Mouse (Mus musculus): Measurements from ENCODE around the gene Aldh9a1. TPM values are rescaled to one million over a fixed set of nuclear protein-coding genes. Genes with fewer than 3 reads are reported as not detected.

The Aldh9a1 gene
- total RNA-seq, 2 experiments from 2014 or later: 70.5 to 94.4 TPM

DNA sequence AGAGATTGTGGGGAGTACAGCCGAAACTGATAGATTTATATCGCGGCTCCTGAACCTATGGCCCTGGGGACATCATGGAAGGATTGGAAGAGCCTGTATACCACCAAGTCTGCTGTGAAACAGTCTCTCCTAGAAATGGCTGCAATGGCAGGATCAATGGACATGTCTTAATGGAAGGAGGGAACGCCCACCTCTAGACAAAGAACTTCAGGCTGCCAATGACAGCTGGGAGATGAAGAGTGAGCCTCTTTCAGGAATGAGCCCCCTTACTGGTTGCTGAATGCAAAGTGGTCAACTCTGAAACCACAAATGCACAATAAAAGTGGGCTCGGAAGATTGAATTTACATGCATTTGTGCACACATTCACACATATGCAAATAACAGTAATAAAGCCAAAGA lies 33.0 kb downstream of the Aldh9a1 start:
- no peak for DNase-seq (ENCODE audit: low spot score in 2 of 2)

DNA sequence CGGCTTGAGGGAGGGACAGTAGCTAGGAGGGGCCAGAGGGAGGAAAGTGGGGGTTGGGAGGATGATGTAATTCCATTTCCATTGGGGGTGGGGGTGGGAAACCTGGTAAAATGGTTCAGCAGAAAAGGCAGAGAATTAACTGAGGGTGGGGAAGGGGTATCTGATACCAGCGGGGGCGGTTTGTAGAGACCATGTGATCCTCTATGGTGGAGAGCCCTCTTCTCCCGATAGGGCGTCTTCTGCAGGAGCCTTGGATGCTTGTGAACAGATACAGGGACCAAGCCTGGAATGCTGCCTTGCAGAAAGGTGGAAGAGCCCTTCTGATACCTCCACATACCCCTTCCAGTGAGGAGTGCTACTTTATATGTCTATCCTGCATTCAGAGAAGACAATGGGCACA lies 33.4 kb downstream of the Aldh9a1 start:
- DNase-seq (ENCODE audit: low spot score in 2 of 2): no peak

DNA sequence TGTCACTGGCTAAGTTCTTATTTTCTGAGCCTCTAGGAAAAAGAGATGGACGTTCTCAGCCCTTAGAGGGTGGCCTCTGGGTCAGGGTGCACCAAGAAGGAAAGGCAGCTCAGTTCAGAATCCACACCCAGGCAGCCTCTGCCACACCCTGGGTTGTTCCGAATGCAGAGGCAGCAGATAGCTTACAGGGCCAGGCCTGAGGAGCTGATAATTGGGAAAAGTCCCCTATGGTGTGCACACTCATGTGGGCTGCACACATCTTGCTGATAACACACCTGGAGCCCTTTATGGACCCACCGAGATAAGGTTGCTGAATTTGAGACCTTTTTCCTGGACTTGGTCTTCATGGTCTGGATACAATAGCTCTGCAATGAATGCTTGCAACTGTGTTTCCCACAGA lies 34.4 kb downstream of the Aldh9a1 start:
- DNase-seq (ENCODE audit: low spot score in 2 of 2): no peak

DNA sequence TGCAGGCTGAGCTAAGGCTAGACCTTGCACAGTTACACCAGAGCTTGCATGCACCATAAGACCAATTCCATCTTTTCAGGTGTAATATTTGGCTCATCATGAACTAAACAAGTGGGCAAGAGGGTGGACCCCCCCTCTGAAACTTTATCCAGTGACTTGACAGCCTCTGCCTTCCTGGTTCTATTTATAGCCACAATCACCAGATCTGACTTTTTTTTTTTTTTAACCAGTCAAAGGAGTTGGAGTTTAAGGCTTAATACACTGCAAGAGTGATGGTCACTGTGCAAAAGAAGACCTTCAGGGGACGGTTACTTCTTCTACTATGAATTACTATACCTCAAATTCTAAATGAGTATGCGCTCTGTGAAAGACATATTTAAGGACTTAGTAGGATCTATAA lies 35.4 kb downstream of the Aldh9a1 start:
- DNase-seq (ENCODE audit: low spot score in 2 of 2): no peak

DNA sequence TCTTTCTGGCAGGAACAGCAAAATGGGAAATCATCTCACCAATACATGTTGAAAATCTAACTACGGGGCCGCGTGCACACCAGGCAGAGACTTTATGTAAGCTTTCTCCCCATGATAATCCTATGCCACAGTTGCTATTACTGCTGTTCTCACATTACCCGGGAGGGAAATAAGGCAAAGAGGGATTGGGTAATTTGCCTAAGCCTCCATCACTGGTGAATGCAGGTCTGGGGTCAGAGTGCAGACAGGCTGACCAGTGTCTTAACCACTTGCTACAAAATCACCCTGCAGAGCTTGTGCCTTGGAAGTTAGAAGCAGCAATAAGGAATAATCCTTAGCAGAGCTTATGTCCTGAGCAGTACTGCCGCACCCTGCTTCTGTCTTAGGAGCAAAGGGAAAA lies 35.8 kb downstream of the Aldh9a1 start:
- DNase-seq (ENCODE audit: low spot score in 2 of 2): no peak

DNA sequence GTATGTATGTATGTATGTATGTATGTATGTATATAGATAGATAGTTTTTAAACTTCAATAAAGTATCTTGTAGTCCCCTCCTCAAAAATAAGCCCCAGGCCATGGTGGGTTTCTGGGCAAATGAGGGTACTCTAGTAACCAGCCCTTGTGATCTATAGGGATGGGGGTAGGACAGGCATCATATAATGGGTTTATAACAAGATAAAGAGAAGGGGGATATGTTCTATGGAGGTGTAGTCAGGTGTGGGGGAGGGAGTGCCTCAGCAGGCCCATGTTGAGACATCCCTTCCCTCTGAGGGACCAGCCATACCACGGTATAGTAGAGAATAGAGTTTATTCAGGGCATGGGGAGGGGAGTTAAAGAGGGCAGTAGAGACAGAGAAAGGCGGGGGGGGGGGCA lies 36.7 kb downstream of the Aldh9a1 start:
- DNase-seq (ENCODE audit: low spot score in 2 of 2): no peak

DNA sequence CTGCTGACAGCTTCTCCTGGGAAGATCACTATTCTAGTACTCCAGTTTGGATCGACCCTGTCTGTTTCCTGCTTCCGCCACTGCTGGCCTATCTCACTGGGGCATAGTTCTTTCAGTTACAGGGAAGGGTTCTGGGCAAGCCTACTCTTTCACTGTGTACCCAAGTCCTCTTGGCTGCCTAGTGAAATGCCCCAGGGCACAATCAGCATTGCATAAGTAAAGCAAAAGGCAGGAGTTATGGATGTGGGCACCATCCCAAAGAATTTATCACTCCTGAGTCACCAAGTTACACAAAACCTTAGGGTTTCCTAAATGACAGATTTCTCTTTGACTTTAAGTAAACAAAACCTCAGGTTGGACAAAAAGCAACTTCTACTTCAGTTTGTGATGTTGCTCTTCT lies 37.5 kb downstream of the Aldh9a1 start:
- peak in 1 of 2 experiments; percentile 43 for DNase-seq (ENCODE audit: low spot score in 2 of 2)

DNA sequence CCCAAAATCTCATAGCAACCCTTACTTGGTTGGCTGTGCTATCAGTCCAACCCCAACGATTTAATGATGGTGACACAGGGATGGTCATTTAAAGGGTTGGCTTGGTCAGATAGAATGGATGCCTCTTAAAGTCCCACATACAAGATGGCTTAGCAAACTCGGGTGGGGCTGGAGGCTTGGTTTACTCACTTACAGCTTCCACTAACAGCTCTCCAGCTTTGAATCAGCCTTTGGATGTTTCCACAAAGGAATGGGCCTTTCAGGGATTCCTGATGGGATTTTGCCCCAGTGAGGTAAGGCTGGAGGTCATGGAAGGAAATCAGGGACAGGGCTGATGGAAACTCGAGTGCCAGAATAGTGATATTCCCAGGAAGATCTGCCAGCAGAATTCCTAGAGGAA lies 38.0 kb downstream of the Aldh9a1 start:
- no peak for DNase-seq (ENCODE audit: low spot score in 2 of 2)

DNA sequence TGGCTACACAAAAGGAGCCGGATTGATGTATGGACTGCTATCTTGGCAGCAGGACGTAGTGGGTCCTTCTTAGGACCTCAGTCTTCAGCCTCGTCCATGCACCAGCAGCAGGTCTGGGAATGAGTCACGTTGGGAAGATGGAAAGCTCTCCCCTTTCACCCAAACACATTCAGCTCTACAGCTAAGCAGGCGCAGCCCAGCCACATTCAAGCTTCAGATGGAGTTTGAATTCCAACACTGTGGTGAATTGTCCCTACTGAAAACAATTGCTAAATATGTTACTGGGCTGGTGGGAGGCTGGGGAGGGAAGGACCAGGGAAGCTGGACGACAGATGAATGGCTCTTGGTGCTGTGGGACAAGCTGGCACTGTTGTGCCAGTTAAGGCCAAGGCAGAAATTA lies 38.8 kb downstream of the Aldh9a1 start:
- DNase-seq (ENCODE audit: low spot score in 2 of 2): no peak

DNA sequence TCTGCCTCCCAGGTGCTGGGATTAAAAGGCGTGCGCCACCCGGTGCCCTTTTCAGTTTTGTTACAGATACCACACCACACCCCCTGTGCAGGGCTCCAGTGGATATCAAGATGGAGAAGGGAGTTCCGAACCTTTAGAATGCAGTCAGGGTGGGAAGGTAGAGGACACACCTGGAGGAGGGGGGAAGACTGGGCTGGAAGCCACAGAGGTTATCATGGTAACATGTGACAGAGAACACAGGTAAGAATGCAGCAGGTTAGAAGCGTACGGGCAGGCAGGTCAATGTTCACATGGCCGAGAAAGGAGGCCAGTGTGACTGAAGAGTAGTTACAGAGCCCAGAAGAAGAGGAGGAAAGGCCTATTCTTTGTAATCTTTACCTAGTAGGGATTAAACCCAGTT lies 39.8 kb downstream of the Aldh9a1 start:
- no peak for DNase-seq (ENCODE audit: low spot score in 2 of 2)

DNA sequence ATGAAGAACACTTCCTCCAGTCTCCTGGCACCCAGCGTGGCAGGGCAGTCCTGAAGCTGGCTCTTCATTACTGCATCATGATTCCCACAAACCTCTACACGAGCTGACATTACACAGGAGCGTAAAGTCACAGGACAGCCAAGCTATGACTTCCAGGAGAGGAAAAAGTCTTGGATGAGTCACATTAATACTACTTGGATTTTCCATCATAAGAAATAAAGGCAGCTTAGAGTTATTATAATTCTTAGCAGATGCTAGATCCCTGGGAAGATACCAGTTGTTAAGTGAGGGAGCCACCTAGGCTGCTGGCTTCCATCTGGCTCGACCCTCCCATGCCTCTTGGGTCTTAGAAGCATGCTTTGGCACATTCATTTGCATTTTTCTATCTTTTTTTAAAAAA lies 40.6 kb downstream of the Aldh9a1 start:
- DNase-seq (ENCODE audit: low spot score in 2 of 2): no peak

DNA sequence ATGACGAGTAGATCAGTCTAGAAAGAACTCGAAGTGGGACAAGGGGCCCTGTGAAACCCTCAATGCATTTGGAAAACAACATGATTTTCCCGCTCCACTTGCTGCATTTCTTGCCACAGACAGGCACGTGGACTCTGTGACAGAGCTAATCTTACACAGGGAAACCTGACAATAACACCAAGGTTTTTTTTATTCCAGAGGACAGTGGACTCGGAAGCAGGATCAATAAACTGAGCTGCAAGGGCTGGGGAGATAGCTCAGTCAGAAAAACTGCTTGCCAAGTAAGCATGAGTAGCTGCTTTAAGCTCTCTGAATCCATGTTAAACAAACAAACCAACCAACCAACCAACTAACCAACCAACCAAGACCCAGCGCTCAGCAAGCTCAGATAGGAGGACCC lies 41.5 kb downstream of the Aldh9a1 start:
- DNase-seq (ENCODE audit: low spot score in 2 of 2): no peak

DNA sequence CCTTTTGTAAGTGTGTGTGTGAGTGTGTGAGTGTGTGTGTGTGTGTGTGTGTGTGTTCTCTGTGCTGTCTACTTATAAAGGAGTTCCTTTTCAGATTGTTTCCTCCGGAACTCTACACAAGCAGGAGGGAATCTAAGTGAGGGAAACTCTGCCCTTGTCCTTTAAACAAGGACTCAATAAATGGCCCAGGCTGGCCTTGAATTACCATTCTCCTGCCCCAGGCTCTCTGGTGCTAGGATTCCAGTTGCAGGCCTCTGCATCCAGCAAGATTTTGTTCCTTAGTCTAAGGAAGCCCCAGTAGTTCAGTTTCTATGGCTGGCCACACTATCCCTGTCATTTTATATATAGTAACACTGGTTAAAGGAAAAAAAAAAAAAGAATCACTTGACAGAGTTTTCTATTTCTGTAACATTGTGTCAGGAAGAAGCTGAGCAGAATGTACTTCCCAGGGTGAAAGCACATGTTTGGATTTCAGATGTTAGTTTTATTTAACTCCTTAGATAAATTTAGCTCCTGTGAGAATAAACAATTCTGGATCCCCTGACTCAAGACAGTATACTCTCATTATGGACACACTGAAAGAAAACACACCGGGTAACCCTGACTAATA lies 42.3 kb downstream of the Aldh9a1 start:
- peak in 1 of 2 experiments; percentile 26 for DNase-seq (ENCODE audit: low spot score in 2 of 2)

DNA sequence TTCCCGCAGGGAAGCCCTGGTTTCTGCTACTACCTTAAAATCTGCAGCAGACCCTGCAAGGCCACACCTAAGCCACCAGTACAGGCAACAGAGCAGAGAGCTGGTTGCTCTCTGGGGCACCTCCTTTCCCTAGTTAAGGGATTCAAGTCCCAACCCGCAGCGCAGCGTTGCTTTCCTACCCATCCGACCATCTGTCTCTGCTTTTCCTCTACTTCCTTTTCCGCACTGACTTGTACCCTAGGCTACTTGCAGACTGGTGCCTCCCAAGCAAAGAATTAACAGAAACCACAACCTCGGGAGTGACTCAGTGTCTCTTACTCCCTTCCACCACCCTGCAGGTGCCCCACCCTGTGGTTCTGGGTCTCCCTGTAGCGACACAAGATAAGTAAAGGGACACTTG lies 42.9 kb downstream of the Aldh9a1 start:
- no peak for DNase-seq (ENCODE audit: low spot score in 2 of 2)

DNA sequence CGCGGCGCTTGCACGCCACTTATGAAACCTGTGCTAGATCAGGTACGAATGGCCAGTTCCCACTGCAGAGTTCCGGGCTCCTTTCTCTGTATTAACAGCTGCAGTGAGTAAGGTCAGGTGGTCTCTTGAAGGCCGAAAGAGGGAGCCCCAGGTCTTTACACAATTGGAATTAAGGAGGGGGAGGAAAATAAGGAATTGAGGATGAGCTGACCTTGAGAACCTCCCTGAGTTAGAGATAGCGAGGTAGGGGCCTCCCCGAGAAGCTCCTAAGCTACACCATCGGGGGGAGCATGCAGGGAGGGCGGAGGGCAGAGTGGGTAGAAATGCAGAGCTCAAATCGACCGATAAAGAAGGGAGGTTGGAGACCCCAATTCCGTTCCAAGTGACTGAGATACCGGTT lies 43.5 kb downstream of the Aldh9a1 start:
- DNase-seq (ENCODE audit: low spot score in 2 of 2): no peak

DNA sequence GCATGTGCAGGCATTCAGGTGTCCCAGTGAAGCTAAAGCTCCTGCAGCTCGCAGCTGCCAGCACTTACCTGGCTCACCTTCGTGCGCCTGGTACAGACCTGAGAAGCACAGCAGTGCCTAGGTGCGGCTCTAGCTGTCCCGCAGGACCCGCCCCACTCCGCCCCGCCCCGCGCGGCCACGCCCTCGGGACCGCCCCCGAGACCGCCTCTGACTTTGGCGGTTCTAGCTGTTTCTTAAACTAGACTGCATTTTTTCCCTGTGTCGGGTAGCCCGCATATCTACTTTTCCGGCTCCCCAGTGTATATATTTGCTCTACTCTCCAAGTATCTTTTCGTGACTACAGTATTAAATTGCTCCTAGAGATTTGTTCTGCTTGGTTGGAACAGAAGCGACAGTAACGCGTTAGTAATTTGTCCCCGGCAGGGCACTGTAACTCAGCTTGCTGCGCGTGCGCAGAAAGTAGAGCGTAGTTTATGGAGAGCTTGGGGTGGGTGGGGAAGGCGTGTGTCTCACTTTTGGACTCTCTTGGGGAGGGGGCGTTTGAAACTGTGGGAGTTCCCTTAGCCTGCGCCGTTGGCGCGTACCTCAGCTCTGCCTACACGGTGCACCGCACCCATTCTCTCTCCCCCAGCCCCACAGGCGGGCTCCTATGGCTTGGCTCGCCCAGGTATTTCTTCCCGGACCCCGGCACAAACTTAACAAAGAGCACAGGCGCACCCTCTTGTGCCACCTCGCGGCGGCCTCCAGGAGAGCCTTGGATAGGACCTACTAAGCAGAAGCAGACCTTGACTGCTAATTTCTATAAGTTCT lies 44.1 kb downstream of the Aldh9a1 start, which contains the start of gene Mgst3:
Gene Mgst3 (minus strand): TSS at position 159 of the 810 bp plus-strand sequence.
- DNase-seq (ENCODE audit: low spot score in 2 of 2): peak; percentile 95 to 96

DNA sequence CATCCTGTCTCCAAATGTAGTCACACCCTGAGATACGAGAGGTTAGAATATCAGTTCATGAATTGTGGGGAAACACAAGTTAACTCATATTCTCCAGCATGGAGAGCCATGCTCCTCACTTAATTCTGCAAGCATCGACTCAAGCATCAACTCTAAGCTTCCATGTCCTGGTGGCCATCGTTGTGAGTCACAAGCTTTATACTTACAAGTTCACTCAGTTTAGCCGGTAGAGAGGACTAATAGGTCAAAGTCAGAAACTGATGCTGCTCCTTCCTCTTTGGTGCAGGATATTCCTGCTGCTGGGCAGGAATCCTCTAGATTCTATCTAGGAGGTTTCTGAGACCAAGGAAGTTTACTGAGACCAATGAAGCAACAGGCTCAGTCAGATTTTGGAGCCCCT lies 55.4 kb downstream of the Aldh9a1 start:
- DNase-seq (ENCODE audit: low spot score in 2 of 2): no peak

DNA sequence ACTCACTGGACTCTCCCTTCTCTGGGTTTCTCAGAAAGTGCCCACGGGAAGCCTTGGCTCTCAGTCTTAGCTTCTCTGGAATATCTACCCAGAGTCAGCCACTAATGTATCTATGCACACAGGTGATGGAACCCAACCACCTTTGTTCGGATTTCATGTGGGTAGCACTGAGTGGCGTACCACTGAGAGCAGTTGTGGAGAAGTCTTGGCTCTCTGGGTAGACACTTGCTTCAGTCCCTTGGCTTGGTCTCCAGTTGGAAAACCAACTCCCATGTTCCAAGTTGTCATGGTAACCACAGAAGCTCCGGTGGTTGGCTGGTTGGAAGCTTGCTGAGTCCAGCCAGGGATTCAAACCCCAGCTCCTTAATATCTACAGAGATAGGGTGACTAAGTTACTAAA lies 59.8 kb downstream of the Aldh9a1 start:
- no peak for DNase-seq (ENCODE audit: low spot score in 2 of 2)

DNA sequence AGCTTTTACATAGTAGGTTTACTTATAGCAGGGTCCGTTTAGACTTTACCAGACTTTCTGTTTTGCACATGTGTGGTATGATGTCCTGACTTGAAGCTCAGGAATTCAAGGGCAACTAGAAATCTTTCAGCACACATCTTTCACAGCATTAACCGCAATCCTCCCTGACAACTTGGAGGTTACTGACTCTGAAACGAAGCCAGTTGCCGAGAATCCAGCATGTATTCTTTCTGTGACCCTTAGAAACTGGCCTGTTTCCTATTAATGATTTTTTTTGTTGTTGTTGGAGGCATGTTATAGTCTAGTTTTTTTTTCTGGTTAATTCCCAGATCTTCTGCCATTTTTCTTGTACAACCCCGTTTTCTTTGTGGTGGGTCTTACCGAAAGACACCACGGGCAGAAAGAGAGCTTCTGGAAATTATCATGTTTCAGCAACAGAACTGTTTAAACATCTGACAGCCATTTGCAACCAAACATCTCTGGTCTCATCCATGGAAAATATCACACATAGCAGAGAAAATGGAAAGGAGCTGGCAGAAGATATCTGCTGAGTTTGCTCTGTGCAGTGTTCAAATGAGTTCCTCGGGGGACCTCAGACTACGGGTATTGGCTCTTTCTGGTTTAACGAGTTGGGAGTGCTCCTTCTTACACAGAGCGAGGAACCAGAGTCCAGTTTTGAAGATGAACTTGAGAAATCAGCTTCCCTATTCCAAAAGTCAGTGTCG lies 62.4 kb downstream of the Aldh9a1 start:
- no peak for DNase-seq (ENCODE audit: low spot score in 2 of 2)

DNA sequence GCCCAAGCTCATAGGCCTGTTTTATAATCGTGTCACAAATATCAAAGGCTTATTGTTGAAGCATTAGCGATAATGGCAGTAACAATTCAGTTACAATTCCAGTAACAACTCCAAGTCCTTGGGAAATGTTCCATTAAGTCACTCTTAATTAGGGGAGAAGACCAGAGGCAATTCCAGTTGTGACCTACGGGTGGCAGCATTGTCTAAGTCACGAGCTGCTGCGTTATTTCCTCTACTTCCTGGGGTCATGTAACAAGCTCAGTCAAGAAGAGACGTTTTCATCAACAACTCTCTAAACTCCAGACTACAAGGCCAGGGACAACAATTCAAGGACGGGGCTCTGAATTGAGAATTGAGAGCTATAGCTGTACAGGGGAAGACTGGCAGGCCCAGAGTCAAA lies 65.1 kb downstream of the Aldh9a1 start:
- peak; percentile 58 to 70 for DNase-seq (ENCODE audit: low spot score in 2 of 2)
